Mouse (Mus musculus): Measurements from ENCODE around the gene Hax1.

GRCm38 (mm10) chr3:89948655-89949054 is 49.9 kb downstream of the Hax1 start:
- TF ChIP-seq POLR2A (IDR thresholded peaks at IDR 0.05; ENCODE audit: low read depth, low read length) (no peak), CTCF (IDR thresholded peaks at IDR 0.05; ENCODE audit: extremely low read depth, insufficient read depth, insufficient read length, insufficient replicate concordance) (no peak)
